12 mouse cellular contexts compared by ENCODE assay signal in genomic region chr5:119668191-119668912, GRCm38 (mm10). TPM values are rescaled to one million over a fixed set of nuclear protein-coding genes. Genes with fewer than 3 reads are reported as not detected.
DNase-seq lines count a peak whose midpoint lies in the region; ATAC-seq and TF ChIP-seq lines count a peak whose summit lies in the region.
"Had no signal": no experiment of that assay in that cellular context is flagged by ENCODE, and none has a peak within 500 bp of the region (broad histone marks: within the 10 kb centered on the region; RNA-seq: fewer than 3 reads in every experiment).

No protein-coding gene starts in this region.

- DNase-seq in heart, adult 11 months: no peak
- DNase-seq in midbrain, embryonic 11.5 days (ENCODE audit: low spot score, missing footprints): peak; percentile 95
- no peak for DNase-seq in MN1 (ENCODE audit: low spot score)
- DNase-seq in spleen, postnatal 10 days (ENCODE audit: low spot score in 2 of 2): no peak
- DNase-seq: cerebellum, postnatal 14 days; thymus, postnatal 25 days had no signal

- H3K9me3 ChIP-seq in heart, embryonic 13.5 days: no peaks in the 10 kb centered on the region
- H3K9me3 ChIP-seq in midbrain, embryonic 11.5 days (ENCODE audit: control insufficient read depth, low read length): no peaks in the 10 kb centered on the region
- no peaks in the 10 kb centered on the region for H3K9me3 ChIP-seq in midbrain, embryonic 16.5 days (replicated peaks; ENCODE audit: control insufficient read depth, low read length, poor library complexity, severe bottlenecking)
- no peaks in the 10 kb centered on the region for H3K9me3 ChIP-seq in intestine, postnatal 0 days (ENCODE audit: control insufficient read depth)
- H3K9me3 ChIP-seq in stomach, embryonic 15.5 days: no peaks in the 10 kb centered on the region
- H3K9me3 ChIP-seq: midbrain, embryonic 15.5 days had no signal

- TF ChIP-seq CTCF in intestine, postnatal 0 days (IDR thresholded peaks at IDR 0.05; ENCODE audit: low read depth): no peak

- 16% methylated on average over 34 of the region's 34 CpGs for WGBS in heart, embryonic 13.5 days
- under 1% methylated on average over 34 of the region's 34 CpGs for WGBS in midbrain, embryonic 11.5 days
- WGBS in midbrain, embryonic 16.5 days: 3% methylated on average over 33 of the region's 34 CpGs
- WGBS in intestine, postnatal 0 days: 58% methylated on average over 34 of the region's 34 CpGs
- 27% methylated on average over 34 of the region's 34 CpGs for WGBS in stomach, embryonic 15.5 days

- H3K4me1 ChIP-seq in heart, embryonic 13.5 days: peaks cover 33% of the 10 kb centered on the region
- peaks cover 13% of the 10 kb centered on the region for H3K4me1 ChIP-seq in midbrain, embryonic 11.5 days (ENCODE audit: control insufficient read depth, insufficient read depth, low read length)
- H3K4me1 ChIP-seq in midbrain, embryonic 16.5 days (ENCODE audit: control insufficient read depth, insufficient read depth, low read length): peaks cover 8% of the 10 kb centered on the region; the same call in 1 of the 2 replicates
- H3K4me1 ChIP-seq in intestine, postnatal 0 days (replicated peaks; ENCODE audit: control insufficient read depth, insufficient read depth, low read length): peaks cover 4% of the 10 kb centered on the region; the same call in 1 of the 2 replicates
- H3K4me1 ChIP-seq in stomach, embryonic 15.5 days: peaks cover 28% of the 10 kb centered on the region

- peaks cover 81% of the 10 kb centered on the region for H3K27me3 ChIP-seq in heart, embryonic 13.5 days (replicated peaks)
- peaks cover 98% of the 10 kb centered on the region for H3K27me3 ChIP-seq in midbrain, embryonic 11.5 days (ENCODE audit: control insufficient read depth, insufficient read depth, low read length)
- H3K27me3 ChIP-seq in midbrain, embryonic 16.5 days (ENCODE audit: control insufficient read depth, insufficient read depth, low read depth, low read length): peaks cover 73% of the 10 kb centered on the region
- peaks cover 38% of the 10 kb centered on the region for H3K27me3 ChIP-seq in intestine, postnatal 0 days (replicated peaks; ENCODE audit: control insufficient read depth, insufficient read depth, low read length)
- H3K27me3 ChIP-seq in stomach, embryonic 15.5 days (replicated peaks): peaks cover 56% of the 10 kb centered on the region
- H3K27me3 ChIP-seq: CH12.LX had no signal

- H3K27ac ChIP-seq in heart, embryonic 13.5 days (replicated peaks): peak overlapping the region; percentile 39
- no peak overlapping the region for H3K27ac ChIP-seq in midbrain, embryonic 11.5 days (ENCODE audit: low read depth, low read length)
- H3K27ac ChIP-seq in midbrain, embryonic 16.5 days (ENCODE audit: low read length): no peak overlapping the region
- no peak overlapping the region for H3K27ac ChIP-seq in intestine, postnatal 0 days (ENCODE audit: low read depth, low read length)
- no peak overlapping the region for H3K27ac ChIP-seq in stomach, embryonic 15.5 days
- H3K27ac ChIP-seq: midbrain, embryonic 15.5 days had no signal

- peak overlapping the region; percentile 86; the same call in 1 of the 2 replicates for H3K9ac ChIP-seq in heart, embryonic 13.5 days
- H3K9ac ChIP-seq in midbrain, embryonic 11.5 days (ENCODE audit: low read length): no peak overlapping the region
- H3K9ac ChIP-seq in midbrain, embryonic 16.5 days (ENCODE audit: low read depth, low read length): no peak overlapping the region
- H3K9ac ChIP-seq in intestine, postnatal 0 days (ENCODE audit: low read depth, low read length): no peak overlapping the region
- H3K9ac ChIP-seq in stomach, embryonic 15.5 days: no peak overlapping the region
- H3K9ac ChIP-seq: midbrain, embryonic 15.5 days had no signal

- H3K4me3 ChIP-seq in heart, embryonic 13.5 days: peak overlapping the region; percentile 57
- no peak overlapping the region for H3K4me3 ChIP-seq in midbrain, embryonic 11.5 days (ENCODE audit: low read depth, low read length)
- H3K4me3 ChIP-seq in midbrain, embryonic 16.5 days (ENCODE audit: low read depth, low read length): no peak overlapping the region
- H3K4me3 ChIP-seq in intestine, postnatal 0 days (ENCODE audit: low read depth, low read length): no peak overlapping the region
- no peak overlapping the region for H3K4me3 ChIP-seq in stomach, embryonic 15.5 days (replicated peaks)
- H3K4me3 ChIP-seq: midbrain, embryonic 15.5 days had no signal

- no peak for ATAC-seq in heart, embryonic 13.5 days (ENCODE audit: extremely low read depth, insufficient number of reproducible peaks, low FRiP score, low TSS enrichment)
- ATAC-seq in midbrain, embryonic 11.5 days (ENCODE audit: low FRiP score): no peak
- ATAC-seq in midbrain, embryonic 16.5 days: no peak
- no peak for ATAC-seq in intestine, postnatal 0 days
- ATAC-seq in stomach, embryonic 15.5 days (ENCODE audit: insufficient read depth, low FRiP score, low read depth): no peak
- ATAC-seq: midbrain, embryonic 15.5 days had no signal

- no peaks in the 10 kb centered on the region for H3K36me3 ChIP-seq in heart, embryonic 13.5 days
- H3K36me3 ChIP-seq in midbrain, embryonic 11.5 days (ENCODE audit: control insufficient read depth, insufficient read depth, low read length): no peaks in the 10 kb centered on the region
- H3K36me3 ChIP-seq in midbrain, embryonic 16.5 days (ENCODE audit: control insufficient read depth, insufficient read depth, low read length): no peaks in the 10 kb centered on the region
- H3K36me3 ChIP-seq in intestine, postnatal 0 days (ENCODE audit: control insufficient read depth, insufficient read depth): no peaks in the 10 kb centered on the region; the same call in 1 of the 2 replicates
- H3K36me3 ChIP-seq in stomach, embryonic 15.5 days: no peaks in the 10 kb centered on the region
- H3K36me3 ChIP-seq: midbrain, embryonic 15.5 days had no signal

- H3K4me2 ChIP-seq in heart, embryonic 13.5 days: peak overlapping the region; percentile 83
- H3K4me2 ChIP-seq in midbrain, embryonic 11.5 days: no peak overlapping the region
- H3K4me2 ChIP-seq in midbrain, embryonic 16.5 days (ENCODE audit: low read length): no peak overlapping the region
- 0 out of 2 replicates have a peak overlapping the region, but pooled peaks have one; percentile 13 for H3K4me2 ChIP-seq in intestine, postnatal 0 days (replicated peaks; ENCODE audit: low read depth)
- H3K4me2 ChIP-seq in stomach, embryonic 15.5 days: peak overlapping the region; percentile 86
- H3K4me2 ChIP-seq: midbrain, embryonic 15.5 days had no signal

RNA-seq across cellular contexts. Expression of gene Tbx3, which starts 2.1 kb away (rescaled TPM):
- polyA plus RNA-seq in heart, embryonic 13.5 days (2015; fragmentation: Nextera tagmentation; extraction: Ambion mirVana): 9.4 and 12.8 TPM in 2 replicates
- 1.3 and 1.4 TPM in 2 replicates for polyA plus RNA-seq in midbrain, embryonic 11.5 days (2014; fragmentation: Nextera tagmentation; extraction: Ambion mirVana)
- polyA plus RNA-seq in midbrain, embryonic 16.5 days (2015; fragmentation: Nextera tagmentation; extraction: Ambion mirVana): 2.4 and 3.4 TPM in 2 replicates
- polyA plus RNA-seq in intestine, postnatal 0 days (2015; fragmentation: Nextera tagmentation; extraction: Ambion mirVana): 30.6 and 42.6 TPM in 2 replicates
- 21.4 and 21.9 TPM in 2 replicates for polyA plus RNA-seq in stomach, embryonic 15.5 days (2015; fragmentation: Nextera tagmentation; extraction: Ambion mirVana)

Comparison
In these comparisons a context has a peak if more than half of its experiments do, and no peak if none do; other contexts are left out.
1. H3K4me2 ChIP-seq: peak in heart, embryonic 13.5 days (single experiment), intestine, postnatal 0 days (single experiment) and stomach, embryonic 15.5 days (single experiment); none in midbrain, embryonic 11.5 days (single experiment) and midbrain, embryonic 16.5 days (single experiment).